Mouse (Mus musculus) adrenal gland, postnatal 14 days (tissue): ENCODE measurements at regions not wholly inside any gene's neighbourhood (a gene's known extent, or its start where the extent isn't known, plus 50 kb on each side); places are given as distances from the start of the nearest gene placed in this dataset.
A peak's percentile ranks its signal among the peaks of the same experiment; 100 is the strongest.

Experiments
- DNase-seq: peaks from one replicate; pipeline ENCODE4 v3.0.0; 2021; ENCODE audit warnings: mixed read lengths

GRCm38 (mm10) chr4:53320735-53321449 lies 119.3 kb upstream of the Slc44a1 start:
- DNase-seq = no peak

GRCm38 (mm10) chr4:53319051-53319450 lies 121.2 kb upstream of the Slc44a1 start:
- DNase-seq = no peak

- DNase-seq = peak; percentile 15
Measured at GRCm38 (mm10) chr4:53318181-53318580, 122.0 kb upstream of the Slc44a1 start.

- DNase-seq = no peak
Measured at GRCm38 (mm10) chr4:53317453-53317824, 122.8 kb upstream of the Slc44a1 start.

GRCm38 (mm10) chr4:53316796-53317452 lies 123.3 kb upstream of the Slc44a1 start:
- no peak for DNase-seq

- no peak for DNase-seq
Measured at GRCm38 (mm10) chr4:53315876-53316762, 124.1 kb upstream of the Slc44a1 start.

GRCm38 (mm10) chr4:53315121-53315875 lies 124.9 kb upstream of the Slc44a1 start:
- DNase-seq = peak; percentile 50

GRCm38 (mm10) chr4:53314076-53314475 lies 126.1 kb upstream of the Slc44a1 start:
- DNase-seq = no peak

- no peak for DNase-seq
Measured at GRCm38 (mm10) chr4:53307121-53307520, 133.1 kb upstream of the Slc44a1 start.

- no peak for DNase-seq
Measured at GRCm38 (mm10) chr4:53304782-53305385, 135.3 kb upstream of the Slc44a1 start.

GRCm38 (mm10) chr4:53304290-53304654 lies 135.9 kb upstream of the Slc44a1 start:
- no peak for DNase-seq

GRCm38 (mm10) chr4:53303621-53304289 lies 136.5 kb upstream of the Slc44a1 start:
- peak; percentile 35 for DNase-seq

GRCm38 (mm10) chr4:53297975-53298374 lies 138.3 kb upstream of the Abca1 start:
- peak; percentile 30 for DNase-seq

- no peak for DNase-seq
Measured at GRCm38 (mm10) chr4:53292606-53293005, 132.9 kb upstream of the Abca1 start.

GRCm38 (mm10) chr4:53277741-53278525 lies 118.2 kb upstream of the Abca1 start:
- peak; percentile 56 for DNase-seq

- no peak for DNase-seq
Measured at GRCm38 (mm10) chr4:53270433-53270832, 110.7 kb upstream of the Abca1 start.

GRCm38 (mm10) chr4:53269999-53270398 lies 110.3 kb upstream of the Abca1 start:
- DNase-seq = no peak

GRCm38 (mm10) chr4:53269251-53269842 lies 109.7 kb upstream of the Abca1 start:
- no peak for DNase-seq

- DNase-seq = peak; percentile 75
Measured at GRCm38 (mm10) chr4:53264901-53265300, 105.2 kb upstream of the Abca1 start.

- no peak for DNase-seq
Measured at GRCm38 (mm10) chr4:53264501-53264900, 104.8 kb upstream of the Abca1 start.
